Mouse (Mus musculus): ENCODE results near the gene Zfp607b. TPM values are rescaled to one million over a fixed set of nuclear protein-coding genes. Genes with fewer than 3 reads are reported as not detected.

Zfp607b gene
- 4.3 and 4.6 TPM in 2 replicates for polyA plus RNA-seq (2012; rRNA removed)

GRCm38 (mm10) chr7:27688815-27689612, at the start of gene Zfp607b:
Gene Zfp607b, plus strand, starts transcription at chr7:27689340.
- peaks cover 4% of the 10 kb centered on the region; the same call in 1 of the 2 replicates for H3K4me1 ChIP-seq (ENCODE audit: control insufficient read depth, insufficient read depth, low read length)
- DNase-seq: peak; percentile 91 to 97
- peak within 1 kb of the TSS; percentile 66 for H3K27ac ChIP-seq (ENCODE audit: insufficient read depth, low read length)
- H3K27me3 ChIP-seq (ENCODE audit: control insufficient read depth, insufficient read depth, low read length): no peaks in the 10 kb centered on the region
- H3K4me3 ChIP-seq (replicated peaks; ENCODE audit: insufficient read depth, low read depth, low read length): peak within 1 kb of the TSS; percentile 87
- 1% methylated on average over 19 of the region's 19 CpGs for WGBS
- TF ChIP-seq POLR2A (IDR thresholded peaks at IDR 0.05; ENCODE audit: borderline replicate concordance, insufficient read depth, low read length) (no peak), CTCF (IDR thresholded peaks at IDR 0.05; ENCODE audit: borderline replicate concordance, insufficient read depth, low read depth, low read length) (no peak)

GRCm38 (mm10) chr7:27644471-27644870, 44.7 kb upstream of the Zfp607b start:
- no peak overlapping the region for H3K27ac ChIP-seq (ENCODE audit: insufficient read depth, low read length)
- peaks cover 24% of the 10 kb centered on the region for H3K4me1 ChIP-seq (ENCODE audit: control insufficient read depth, insufficient read depth, low read length)
- DNase-seq: no peak
- no peaks in the 10 kb centered on the region for H3K27me3 ChIP-seq (ENCODE audit: control insufficient read depth, insufficient read depth, low read length)
- TF ChIP-seq CTCF (IDR thresholded peaks at IDR 0.05; ENCODE audit: borderline replicate concordance, insufficient read depth, low read depth, low read length) (no peak), POLR2A (IDR thresholded peaks at IDR 0.05; ENCODE audit: borderline replicate concordance, insufficient read depth, low read length) (no peak)
- no peak overlapping the region for H3K4me3 ChIP-seq (replicated peaks; ENCODE audit: insufficient read depth, low read depth, low read length)
- 71% methylated on average over 1 of the region's 1 CpGs for WGBS

GRCm38 (mm10) chr7:27646516-27646915, 42.6 kb upstream of the Zfp607b start:
- H3K27me3 ChIP-seq (ENCODE audit: control insufficient read depth, insufficient read depth, low read length): no peaks in the 10 kb centered on the region
- WGBS: 84% methylated on average over 7 of the region's 7 CpGs
- TF ChIP-seq POLR2A (IDR thresholded peaks at IDR 0.05; ENCODE audit: borderline replicate concordance, insufficient read depth, low read length) (no peak), CTCF (IDR thresholded peaks at IDR 0.05; ENCODE audit: borderline replicate concordance, insufficient read depth, low read depth, low read length) (no peak)
- DNase-seq: no peak
- peaks cover 15% of the 10 kb centered on the region for H3K4me1 ChIP-seq (ENCODE audit: control insufficient read depth, insufficient read depth, low read length)
- no peak overlapping the region for H3K4me3 ChIP-seq (replicated peaks; ENCODE audit: insufficient read depth, low read depth, low read length)
- H3K27ac ChIP-seq (ENCODE audit: insufficient read depth, low read length): no peak overlapping the region

- Histone ChIP-seq H3K4me3 (replicated peaks; ENCODE audit: insufficient read depth, low read depth, low read length) (no peak overlapping the region), H3K4me1 (ENCODE audit: control insufficient read depth, insufficient read depth, low read length) (peaks cover 8% of the 10 kb centered on the region), H3K27ac (ENCODE audit: insufficient read depth, low read length) (no peak overlapping the region), H3K27me3 (ENCODE audit: control insufficient read depth, insufficient read depth, low read length) (no peaks in the 10 kb centered on the region)
- 83% methylated on average over 6 of the region's 6 CpGs for WGBS
- DNase-seq: no peak
- TF ChIP-seq CTCF (IDR thresholded peaks at IDR 0.05; ENCODE audit: borderline replicate concordance, insufficient read depth, low read depth, low read length) (no peak), POLR2A (IDR thresholded peaks at IDR 0.05; ENCODE audit: borderline replicate concordance, insufficient read depth, low read length) (no peak)
Observed at GRCm38 (mm10) chr7:27647281-27648002, 41.7 kb upstream of the Zfp607b start.

GRCm38 (mm10) chr7:27649723-27650122, 39.4 kb upstream of the Zfp607b start:
- WGBS: 92% methylated on average over 11 of the region's 11 CpGs
- DNase-seq: no peak
- Histone ChIP-seq H3K4me1 (ENCODE audit: control insufficient read depth, insufficient read depth, low read length) (peaks cover 4% of the 10 kb centered on the region), H3K4me3 (replicated peaks; ENCODE audit: insufficient read depth, low read depth, low read length) (no peak overlapping the region), H3K27ac (ENCODE audit: insufficient read depth, low read length) (no peak overlapping the region), H3K27me3 (ENCODE audit: control insufficient read depth, insufficient read depth, low read length) (no peaks in the 10 kb centered on the region)
- TF ChIP-seq CTCF (IDR thresholded peaks at IDR 0.05; ENCODE audit: borderline replicate concordance, insufficient read depth, low read depth, low read length): no peak
- no peak for TF ChIP-seq POLR2A (IDR thresholded peaks at IDR 0.05; ENCODE audit: borderline replicate concordance, insufficient read depth, low read length)

- peaks cover 14% of the 10 kb centered on the region for H3K4me1 ChIP-seq (ENCODE audit: control insufficient read depth, insufficient read depth, low read length)
- no peak overlapping the region for H3K4me3 ChIP-seq (replicated peaks; ENCODE audit: insufficient read depth, low read depth, low read length)
- WGBS: 14% methylated on average over 10 of the region's 10 CpGs
- peak; percentile 79 to 80 for DNase-seq
- peak; percentile 68; the same call in 1 of the 2 replicates for TF ChIP-seq CTCF (IDR thresholded peaks at IDR 0.05; ENCODE audit: borderline replicate concordance, insufficient read depth, low read depth, low read length)
- TF ChIP-seq POLR2A (IDR thresholded peaks at IDR 0.05; ENCODE audit: borderline replicate concordance, insufficient read depth, low read length): no peak
- no peaks in the 10 kb centered on the region for H3K27me3 ChIP-seq (ENCODE audit: control insufficient read depth, insufficient read depth, low read length)
- no peak overlapping the region for H3K27ac ChIP-seq (ENCODE audit: insufficient read depth, low read length)
Observed at GRCm38 (mm10) chr7:27650949-27651348, 38.2 kb upstream of the Zfp607b start.

GRCm38 (mm10) chr7:27653681-27654437, 35.3 kb upstream of the Zfp607b start, which contains the start of gene Ttc9b:
Gene Ttc9b, plus strand, starts transcription at chr7:27653915.
- H3K4me3 ChIP-seq (replicated peaks; ENCODE audit: insufficient read depth, low read depth, low read length): peak within 1 kb of the TSS; percentile 91
- DNase-seq: peak; percentile 85 to 90
- peak within 1 kb of the TSS; percentile 94 for H3K27ac ChIP-seq (ENCODE audit: insufficient read depth, low read length)
- peaks cover 25% of the 10 kb centered on the region for H3K4me1 ChIP-seq (ENCODE audit: control insufficient read depth, insufficient read depth, low read length)
- TF ChIP-seq POLR2A (IDR thresholded peaks at IDR 0.05; ENCODE audit: borderline replicate concordance, insufficient read depth, low read length): peak; percentile 71
- peak; percentile 19; the same call in 1 of the 2 replicates for TF ChIP-seq CTCF (IDR thresholded peaks at IDR 0.05; ENCODE audit: borderline replicate concordance, insufficient read depth, low read depth, low read length)
- H3K27me3 ChIP-seq (ENCODE audit: control insufficient read depth, insufficient read depth, low read length): no peaks in the 10 kb centered on the region
- under 1% methylated on average over 43 of the region's 62 CpGs for WGBS
